Mouse (Mus musculus): ENCODE data around the gene Pmvk. TPM values are rescaled to one million over a fixed set of nuclear protein-coding genes. Genes with fewer than 3 reads are reported as not detected.
A peak's percentile ranks its signal among the peaks of the same experiment; 100 is the strongest.

Gene Pmvk
- polyA plus RNA-seq, 1 experiment from 2014 or later = 48.0 TPM

GRCm38 (mm10) chr3:89490790-89491189 is 36.4 kb downstream of the Pmvk start:
- TF ChIP-seq CTCF (IDR thresholded peaks at IDR 0.05; ENCODE audit: low read depth) = peak; percentile 32
- 91% methylated on average over 3 of the region's 3 CpGs for WGBS

GRCm38 (mm10) chr3:89491559-89491958 is 37.2 kb downstream of the Pmvk start:
- Histone ChIP-seq H3K4me2 (no peak overlapping the region), H3K27me3 (ENCODE audit: insufficient read depth, low read length) (no peaks in the 10 kb centered on the region), H3K9me3 (ENCODE audit: low read depth, low read length) (no peaks in the 10 kb centered on the region), H3K4me3 (ENCODE audit: low read depth, low read length) (no peak overlapping the region), H3K27ac (ENCODE audit: low read depth) (no peak overlapping the region), H3K4me1 (ENCODE audit: insufficient read depth) (no peaks in the 10 kb centered on the region), H3K36me3 (ENCODE audit: insufficient read depth) (no peaks in the 10 kb centered on the region), H3K9ac (no peak overlapping the region)
- DNase-seq (no peak), ATAC-seq (ENCODE audit: insufficient read depth) (no peak)
- WGBS = 90% methylated on average over 5 of the region's 5 CpGs
- TF ChIP-seq CTCF (IDR thresholded peaks at IDR 0.05; ENCODE audit: low read depth) = no peak

More at GRCm38 (mm10) chr3:89490790-89491189, 36.4 kb downstream of the Pmvk start:
- ATAC-seq (ENCODE audit: insufficient read depth) (no peak), DNase-seq (no peak)
- no peaks in the 10 kb centered on the region for H3K9me3 ChIP-seq (ENCODE audit: low read depth, low read length)
- no peaks in the 10 kb centered on the region for H3K4me1 ChIP-seq (ENCODE audit: insufficient read depth)
- H3K27me3 ChIP-seq (ENCODE audit: insufficient read depth, low read length) = no peaks in the 10 kb centered on the region
- H3K4me3 ChIP-seq (ENCODE audit: low read depth, low read length) = no peak overlapping the region
- H3K4me2 ChIP-seq = no peak overlapping the region
- H3K27ac ChIP-seq (ENCODE audit: low read depth) = no peak overlapping the region
- H3K9ac ChIP-seq = no peak overlapping the region
- no peaks in the 10 kb centered on the region for H3K36me3 ChIP-seq (ENCODE audit: insufficient read depth)

- no peak for TF ChIP-seq CTCF (IDR thresholded peaks at IDR 0.05; ENCODE audit: low read depth)
- Histone ChIP-seq H3K4me2 (0 out of 2 replicates have a peak overlapping the region, but pooled peaks have one; percentile 15), H3K4me3 (ENCODE audit: low read depth, low read length) (no peak overlapping the region), H3K27ac (ENCODE audit: low read depth) (peak overlapping the region; percentile 38; the same call in 1 of the 2 replicates), H3K9ac (no peak overlapping the region; the same call in 1 of the 2 replicates), H3K36me3 (ENCODE audit: insufficient read depth) (no peaks in the 10 kb centered on the region), H3K4me1 (ENCODE audit: insufficient read depth) (no peaks in the 10 kb centered on the region), H3K27me3 (ENCODE audit: insufficient read depth, low read length) (no peaks in the 10 kb centered on the region), H3K9me3 (ENCODE audit: low read depth, low read length) (no peaks in the 10 kb centered on the region)
- ATAC-seq (ENCODE audit: insufficient read depth) (peak; percentile 41; the same call in 1 of the 2 replicates), DNase-seq (peak; percentile 59)
- 23% methylated on average over 8 of the region's 8 CpGs for WGBS
Observed at GRCm38 (mm10) chr3:89492701-89493151, 38.4 kb downstream of the Pmvk start.

GRCm38 (mm10) chr3:89494630-89495029 is 40.3 kb downstream of the Pmvk start:
- Histone ChIP-seq H3K4me3 (ENCODE audit: low read depth, low read length) (no peak overlapping the region), H3K4me1 (ENCODE audit: insufficient read depth) (no peaks in the 10 kb centered on the region), H3K36me3 (ENCODE audit: insufficient read depth) (no peaks in the 10 kb centered on the region), H3K27ac (ENCODE audit: low read depth) (no peak overlapping the region), H3K9ac (no peak overlapping the region), H3K4me2 (no peak overlapping the region), H3K27me3 (ENCODE audit: insufficient read depth, low read length) (no peaks in the 10 kb centered on the region), H3K9me3 (ENCODE audit: low read depth, low read length) (no peaks in the 10 kb centered on the region)
- TF ChIP-seq CTCF (IDR thresholded peaks at IDR 0.05; ENCODE audit: low read depth) = peak; percentile 41; the same call in 1 of the 2 replicates
- DNase-seq = no peak
- no peak for ATAC-seq (ENCODE audit: insufficient read depth)
- WGBS = 84% methylated on average over 5 of the region's 5 CpGs

DNA sequence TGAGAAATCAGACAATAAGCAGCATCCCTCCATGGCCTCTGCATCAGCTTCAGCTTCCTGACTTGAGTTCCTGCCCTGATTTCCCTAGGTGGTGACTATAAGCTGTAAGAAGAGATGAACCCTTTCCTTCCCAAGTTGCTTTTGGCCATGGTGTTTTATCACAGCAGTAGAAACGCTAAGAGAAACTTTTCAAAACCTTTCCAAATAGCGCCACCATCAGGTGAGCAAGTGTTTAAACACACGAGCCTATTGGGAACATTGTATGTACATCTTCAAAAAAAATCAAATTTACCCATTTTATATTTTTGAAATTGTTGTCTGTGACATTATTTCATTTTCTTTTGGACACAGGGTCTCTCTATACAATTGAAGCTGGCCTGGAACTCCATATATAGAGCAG is 42.0 kb downstream of the Pmvk start:
- WGBS = 62% methylated on average over 3 of the region's 3 CpGs
- H3K36me3 ChIP-seq (ENCODE audit: insufficient read depth) = no peaks in the 10 kb centered on the region
- H3K4me1 ChIP-seq (ENCODE audit: insufficient read depth) = no peaks in the 10 kb centered on the region
- no peaks in the 10 kb centered on the region for H3K9me3 ChIP-seq (ENCODE audit: low read depth, low read length)
- DNase-seq (no peak), ATAC-seq (ENCODE audit: insufficient read depth) (no peak)
- no peak overlapping the region for H3K27ac ChIP-seq (ENCODE audit: low read depth)
- TF ChIP-seq CTCF (IDR thresholded peaks at IDR 0.05; ENCODE audit: low read depth) = no peak
- no peak overlapping the region for H3K4me2 ChIP-seq
- no peak overlapping the region for H3K4me3 ChIP-seq (ENCODE audit: low read depth, low read length)
- no peaks in the 10 kb centered on the region for H3K27me3 ChIP-seq (ENCODE audit: insufficient read depth, low read length)
- no peak overlapping the region for H3K9ac ChIP-seq

- Histone ChIP-seq H3K27me3 (ENCODE audit: insufficient read depth, low read length) (no peaks in the 10 kb centered on the region), H3K9me3 (ENCODE audit: low read depth, low read length) (no peaks in the 10 kb centered on the region), H3K36me3 (ENCODE audit: insufficient read depth) (no peaks in the 10 kb centered on the region), H3K9ac (no peak overlapping the region), H3K4me2 (no peak overlapping the region), H3K27ac (ENCODE audit: low read depth) (no peak overlapping the region), H3K4me1 (ENCODE audit: insufficient read depth) (no peaks in the 10 kb centered on the region), H3K4me3 (ENCODE audit: low read depth, low read length) (no peak overlapping the region)
- no peak for ATAC-seq (ENCODE audit: insufficient read depth)
- no peak for TF ChIP-seq CTCF (IDR thresholded peaks at IDR 0.05; ENCODE audit: low read depth)
- DNase-seq = no peak
- 46% methylated on average over 7 of the region's 7 CpGs for WGBS
Observed at GRCm38 (mm10) chr3:89499696-89500095, 45.4 kb downstream of the Pmvk start.

GRCm38 (mm10) chr3:89501486-89501885 is 47.1 kb downstream of the Pmvk start:
- no peak overlapping the region for H3K9ac ChIP-seq
- TF ChIP-seq CTCF (IDR thresholded peaks at IDR 0.05; ENCODE audit: low read depth) = peak; percentile 43
- DNase-seq (no peak), ATAC-seq (ENCODE audit: insufficient read depth) (no peak)
- no peaks in the 10 kb centered on the region for H3K36me3 ChIP-seq (ENCODE audit: insufficient read depth)
- H3K4me2 ChIP-seq = no peak overlapping the region
- H3K4me1 ChIP-seq (ENCODE audit: insufficient read depth) = no peaks in the 10 kb centered on the region
- no peaks in the 10 kb centered on the region for H3K9me3 ChIP-seq (ENCODE audit: low read depth, low read length)
- no peaks in the 10 kb centered on the region for H3K27me3 ChIP-seq (ENCODE audit: insufficient read depth, low read length)
- H3K27ac ChIP-seq (ENCODE audit: low read depth) = no peak overlapping the region
- no peak overlapping the region for H3K4me3 ChIP-seq (ENCODE audit: low read depth, low read length)

- Histone ChIP-seq H3K27me3 (ENCODE audit: insufficient read depth, low read length) (no peaks in the 10 kb centered on the region), H3K4me1 (ENCODE audit: insufficient read depth) (no peaks in the 10 kb centered on the region), H3K4me3 (ENCODE audit: low read depth, low read length) (no peak overlapping the region), H3K27ac (ENCODE audit: low read depth) (no peak overlapping the region), H3K9ac (no peak overlapping the region), H3K36me3 (ENCODE audit: insufficient read depth) (no peaks in the 10 kb centered on the region), H3K4me2 (no peak overlapping the region), H3K9me3 (ENCODE audit: low read depth, low read length) (no peaks in the 10 kb centered on the region)
- 59% methylated on average over 7 of the region's 7 CpGs for WGBS
- no peak for TF ChIP-seq CTCF (IDR thresholded peaks at IDR 0.05; ENCODE audit: low read depth)
- DNase-seq = no peak
- ATAC-seq (ENCODE audit: insufficient read depth) = no peak
Observed at GRCm38 (mm10) chr3:89502551-89502950, 48.2 kb downstream of the Pmvk start.
